Mouse (Mus musculus) hematopoietic stem cell, adult 5-6 weeks (primary cell): ENCODE data around the gene Zfp866. TPM values are rescaled to one million over a fixed set of nuclear protein-coding genes. Genes with fewer than 3 reads are reported as not detected.

Experiments
- ATAC-seq, 2 experiments: fragments of 125-278 bp in 1 of 2; replicated peaks in 1 of 2; 2 replicates each; pipeline ENCODE4 v1.8.0; 2016 to 2017; ENCODE audit warnings: inconsistent platforms in 2 of 2, mild to moderate bottlenecking in 2 of 2, moderate number of reproducible peaks in 2 of 2, low read depth in 1 of 2, moderate TSS enrichment in 1 of 2; ENCODE audit not compliant: low FRiP score in 2 of 2, poor library complexity in 2 of 2, severe bottlenecking in 2 of 2, insufficient read depth in 1 of 2, low TSS enrichment in 1 of 2
- total RNA-seq: library from RNA; stranded (forward); fragments of 172-1452, 232-1000 nt; gene quantifications from 2 replicates; pipeline ENCODE4 v1.2.3, GENCODE M21; 2017

Zfp866 gene
- total RNA-seq, 1 experiment from 2014 or later: 24.5 TPM

DNA sequence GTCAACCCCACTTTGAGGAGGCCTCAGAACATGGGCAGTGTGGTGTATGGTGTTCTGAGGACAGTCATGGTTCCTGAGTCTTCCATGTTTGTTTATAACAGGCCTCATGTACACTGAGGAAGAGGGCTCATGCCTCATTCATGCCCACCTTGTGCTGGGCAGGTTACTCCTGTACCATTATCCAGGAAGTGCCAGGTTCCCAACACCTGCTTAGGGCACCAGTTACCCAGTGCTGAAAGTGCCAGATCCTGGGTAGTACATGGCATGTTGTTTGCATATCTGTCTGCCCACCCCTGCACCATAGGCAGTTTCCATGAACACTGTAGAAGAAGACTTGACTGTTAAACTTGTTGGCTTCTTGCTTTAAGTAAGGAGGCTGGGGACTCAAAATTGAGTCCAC lies 11.2 kb upstream of the Zfp866 start:
- ATAC-seq: no peak

DNA sequence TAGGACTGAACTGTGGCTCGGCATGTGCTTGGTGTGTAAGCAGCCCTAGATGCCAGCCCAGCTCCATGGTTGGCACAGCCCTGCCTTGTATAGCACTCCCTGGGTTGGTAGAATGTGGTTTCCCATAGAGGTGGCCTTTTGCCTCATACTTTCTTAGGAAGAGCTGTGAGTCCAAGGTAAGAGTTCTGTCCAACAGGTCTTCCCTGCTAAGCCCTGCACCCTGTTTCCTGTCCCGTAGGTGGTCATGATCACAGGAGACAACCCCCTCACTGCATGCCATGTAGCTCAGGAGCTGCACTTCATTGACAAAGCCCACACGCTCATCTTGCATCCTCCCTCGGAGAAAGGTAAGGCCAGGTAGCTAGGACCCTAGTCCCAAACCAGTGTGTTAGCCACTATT lies 10.8 kb upstream of the Zfp866 start:
- no peak for ATAC-seq

DNA sequence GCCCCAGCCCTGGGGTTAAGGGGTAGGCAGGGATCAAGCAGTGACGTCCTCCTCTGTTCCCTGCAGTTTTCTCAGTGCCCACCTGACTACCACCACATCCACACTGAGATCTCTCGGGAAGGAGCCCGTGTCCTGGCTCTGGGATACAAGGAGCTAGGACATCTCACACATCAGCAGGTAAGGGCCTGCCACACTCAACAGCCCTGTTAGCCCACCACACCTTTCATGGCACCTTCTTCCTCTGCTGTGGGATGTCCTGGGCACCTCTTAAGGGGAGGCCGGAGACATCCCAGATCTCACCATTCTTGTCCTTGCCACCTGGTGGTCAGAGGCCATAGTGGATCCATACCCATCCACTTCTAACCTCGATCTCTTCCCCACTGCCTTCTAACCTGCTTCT lies 9.0 kb upstream of the Zfp866 start:
- ATAC-seq: no peak

GRCm38 (mm10) chr8:69799261-69799660 lies 8.3 kb upstream of the Zfp866 start:
- no peak for ATAC-seq

DNA sequence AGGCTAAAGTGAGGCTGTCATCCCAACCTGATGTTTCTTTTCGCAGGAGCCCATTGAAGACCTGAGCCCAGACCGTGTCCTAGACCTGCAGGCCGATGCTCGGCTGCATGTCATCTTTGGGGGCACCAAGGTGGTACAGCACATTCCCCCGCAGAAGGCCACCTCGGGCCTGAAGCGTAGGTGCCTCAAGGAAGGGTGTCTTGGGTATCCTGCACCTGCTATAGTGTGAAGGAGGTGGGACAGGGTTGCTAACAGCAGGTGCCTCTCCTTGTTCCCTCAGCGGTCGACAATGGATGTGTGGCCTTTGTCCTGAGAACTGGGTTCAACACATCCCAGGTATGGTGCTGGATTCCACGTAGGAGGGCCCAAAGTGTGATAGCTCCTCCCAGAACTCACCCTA lies 6.7 kb upstream of the Zfp866 start:
- no peak for ATAC-seq

- no peak for ATAC-seq
Observed at GRCm38 (mm10) chr8:69796721-69797345, 5.9 kb upstream of the Zfp866 start.

GRCm38 (mm10) chr8:69794901-69795300 lies 3.9 kb upstream of the Zfp866 start:
- ATAC-seq: no peak

- ATAC-seq: no peak
Observed at GRCm38 (mm10) chr8:69794096-69794495, 3.1 kb upstream of the Zfp866 start.

GRCm38 (mm10) chr8:69793666-69794065 lies 2.7 kb upstream of the Zfp866 start:
- no peak for ATAC-seq

DNA sequence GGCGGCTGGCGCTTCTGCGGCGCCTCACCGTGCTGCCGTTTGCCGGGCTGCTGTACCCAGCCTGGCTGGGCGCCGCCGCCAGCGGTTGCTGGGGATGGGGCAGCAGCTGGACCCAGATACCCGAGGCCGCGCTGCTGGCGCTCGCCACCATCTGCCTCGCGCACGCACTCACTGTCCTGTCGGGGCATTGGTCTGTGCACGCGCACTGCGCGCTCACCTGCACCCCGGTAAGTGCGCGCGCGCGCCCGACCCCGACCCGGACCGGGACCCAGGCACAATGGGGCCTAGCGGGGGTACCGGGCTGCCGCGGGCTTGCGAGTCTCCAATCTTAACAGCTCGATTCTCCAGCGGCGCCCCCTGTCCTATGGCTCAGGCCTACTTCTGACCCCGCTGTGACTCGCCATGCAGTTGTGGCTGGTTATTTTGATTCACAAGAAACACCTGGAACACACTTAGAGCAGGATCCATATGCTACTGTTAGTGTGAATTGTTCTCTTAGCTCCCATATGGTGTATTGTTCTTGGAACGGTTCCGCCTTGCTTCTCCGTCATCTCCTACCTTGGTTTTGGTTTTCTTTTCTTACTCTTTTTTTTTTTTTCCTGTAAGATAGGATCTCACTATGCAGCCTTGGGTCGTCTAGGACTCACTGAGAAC lies 564 bp upstream of the Zfp866 start:
- peak in 1 of 2 experiments; percentile 41; a peak in 2 of 4 replicates for ATAC-seq

GRCm38 (mm10) chr8:69790364-69790763 lies 614 bp downstream of the Zfp866 start:
- ATAC-seq: peak; percentile 4; a peak in 1 of 4 replicates

DNA sequence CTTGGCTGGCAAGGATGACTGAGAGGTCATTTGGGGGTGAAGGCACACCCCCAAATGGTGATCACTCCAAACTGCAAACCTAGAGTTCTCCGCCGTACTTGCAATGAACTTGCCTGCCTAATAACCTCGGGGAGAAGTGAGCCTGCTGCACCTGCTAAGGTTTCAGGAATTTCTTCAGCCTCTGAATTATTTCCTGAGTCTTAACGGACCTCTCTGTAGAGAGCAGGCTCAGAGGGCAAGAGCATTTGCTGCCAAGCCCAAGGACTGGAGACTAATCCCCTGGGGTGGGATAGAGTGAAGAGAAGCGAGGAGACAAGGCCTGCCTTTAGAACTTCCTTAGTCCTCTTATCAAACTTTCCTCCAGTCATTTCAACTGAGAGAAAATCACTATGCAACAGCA lies 1.2 kb downstream of the Zfp866 start:
- ATAC-seq: no peak

GRCm38 (mm10) chr8:69789105-69789504 lies 1.9 kb downstream of the Zfp866 start:
- no peak for ATAC-seq

DNA sequence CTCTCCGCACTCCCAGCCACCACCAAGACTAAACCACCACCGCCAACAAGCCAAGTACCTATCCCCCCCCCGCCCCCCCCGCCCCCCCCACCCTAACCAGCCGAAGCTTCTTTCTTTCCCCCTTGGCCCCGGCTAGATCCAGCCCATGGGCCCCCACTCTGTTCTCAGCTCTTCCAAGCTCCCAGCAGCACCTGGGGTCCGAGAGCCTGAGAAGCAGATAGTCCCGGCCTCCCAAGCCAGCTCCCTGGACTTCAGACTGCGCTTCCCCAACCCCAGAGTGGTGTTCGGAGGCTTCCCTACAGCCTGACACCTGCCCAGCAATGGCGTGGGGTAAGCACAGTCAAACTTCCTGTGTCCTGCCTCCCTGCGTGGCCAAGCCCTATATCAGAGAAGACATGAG lies 13.9 kb downstream of the Zfp866 start:
- ATAC-seq: no peak

DNA sequence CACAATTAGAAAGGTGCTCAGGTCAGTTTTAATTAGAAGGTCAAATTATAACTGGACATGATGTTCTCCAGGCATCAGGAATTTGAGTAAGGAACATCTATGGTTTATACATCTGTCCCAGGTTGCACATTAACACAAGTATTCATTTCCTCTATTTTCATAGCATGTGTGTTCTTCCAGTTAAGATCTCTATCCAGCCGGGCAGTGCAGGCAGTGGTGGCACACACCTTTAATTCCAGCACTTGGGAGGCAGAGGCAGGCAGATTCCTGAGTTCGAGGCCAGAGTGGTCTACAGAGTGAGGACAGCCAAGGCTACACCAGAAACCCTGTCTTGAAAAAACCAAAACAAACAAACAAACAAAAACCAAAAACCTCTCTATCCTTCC lies 15.8 kb downstream of the Zfp866 start:
- peak in 1 of 2 experiments; percentile 13; a peak in 1 of 4 replicates for ATAC-seq

- ATAC-seq: peak; percentile 99 to 100
Observed at GRCm38 (mm10) chr8:69774503-69775148, 16.4 kb downstream of the Zfp866 start, which contains the start of gene Gm20422. Gm20422 (minus strand) TSS chr8:69774886.

- ATAC-seq: no peak
Observed at GRCm38 (mm10) chr8:69772106-69772505, 18.9 kb downstream of the Zfp866 start.

DNA sequence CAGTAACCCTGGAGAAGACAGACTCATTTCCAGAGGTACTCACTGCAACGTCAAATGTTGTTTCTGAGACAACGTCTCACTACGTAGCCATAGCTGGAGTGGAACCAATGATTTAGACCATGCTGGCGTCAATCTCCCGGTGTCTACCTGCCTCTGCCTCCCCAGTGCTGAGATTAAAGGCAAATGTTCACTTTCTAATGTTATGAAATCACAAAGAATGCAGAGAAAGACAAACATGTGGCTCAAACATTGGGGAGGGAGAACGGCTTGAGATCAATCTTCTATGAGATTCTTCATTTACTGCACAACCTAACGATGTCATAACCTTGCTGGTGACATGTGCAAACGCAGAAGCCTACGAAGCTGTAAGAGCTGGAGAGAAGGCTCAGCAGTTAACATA lies 19.8 kb downstream of the Zfp866 start:
- ATAC-seq: no peak
